Mouse (Mus musculus) E14TG2a.4 (cell line): ENCODE measurements around the gene Msmo1.

ENCODE experiments used
- H3K27me3 ChIP-seq: 2 replicates; pipeline ENCODE4 v1.6.1; 2014; ENCODE audit warnings: low read length, control low read depth; ENCODE audit not compliant: insufficient read depth
- H3K36me3 ChIP-seq: 2 replicates; pipeline ENCODE4 v1.6.1; 2014; ENCODE audit warnings: low read length, control low read depth; ENCODE audit not compliant: insufficient read depth
- H3K4me1 ChIP-seq: replicated peaks from 2 replicates; pipeline ENCODE4 v1.6.1; 2014; ENCODE audit warnings: low read depth, low read length, control low read depth
- H3K4me3 ChIP-seq: replicated peaks from 2 replicates; pipeline ENCODE4 v1.5.1; 2014; ENCODE audit warnings: mild to moderate bottlenecking, low read length
- H3K9me3 ChIP-seq: 2 replicates; pipeline ENCODE4 v1.6.1; 2014; ENCODE audit warnings: low read length, control low read depth
- CTCF ChIP-seq: conservative IDR thresholded peaks from 2 replicates; pipeline ENCODE4 v1.5.1; 2014; ENCODE audit warnings: low read length
- NANOG ChIP-seq: IDR thresholded peaks from 2 replicates; pipeline ENCODE4 v1.6.1; 2014; ENCODE audit warnings: borderline replicate concordance, low read length, mixed read lengths
- POU5F1 ChIP-seq: IDR thresholded peaks from 2 replicates; pipeline ENCODE4 v1.6.1; 2014; ENCODE audit warnings: low read length, borderline replicate concordance

Gene Msmo1

DNA sequence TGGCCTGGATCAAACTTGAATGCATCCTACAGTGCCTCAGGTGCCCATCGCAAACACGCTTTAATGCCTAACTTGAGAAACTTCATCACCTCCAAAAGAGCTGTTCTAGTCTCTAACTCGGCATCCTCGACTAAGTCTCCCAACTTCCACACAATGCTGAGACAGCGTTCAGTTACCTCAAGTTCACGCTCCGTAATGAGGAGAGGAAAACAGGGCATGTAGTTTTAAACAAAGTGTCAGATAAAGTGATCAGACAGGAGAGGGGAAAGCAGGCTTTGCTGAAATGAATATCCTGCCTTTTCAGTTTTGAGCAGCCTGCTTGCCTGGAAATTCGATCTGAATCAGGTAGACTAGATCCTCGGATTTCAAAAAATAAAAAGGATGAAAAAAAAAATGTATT, 996 bp downstream of the Msmo1 start:
- H3K36me3 ChIP-seq = peaks cover 38% of the 10 kb centered on the region
- no peaks in the 10 kb centered on the region for H3K9me3 ChIP-seq
- TF ChIP-seq NANOG = no peak
- no peak for TF ChIP-seq POU5F1
- TF ChIP-seq CTCF = no peak
- H3K4me3 ChIP-seq = peak overlapping the region; percentile 87
- no peaks in the 10 kb centered on the region for H3K27me3 ChIP-seq
- H3K4me1 ChIP-seq = peaks cover 51% of the 10 kb centered on the region

DNA sequence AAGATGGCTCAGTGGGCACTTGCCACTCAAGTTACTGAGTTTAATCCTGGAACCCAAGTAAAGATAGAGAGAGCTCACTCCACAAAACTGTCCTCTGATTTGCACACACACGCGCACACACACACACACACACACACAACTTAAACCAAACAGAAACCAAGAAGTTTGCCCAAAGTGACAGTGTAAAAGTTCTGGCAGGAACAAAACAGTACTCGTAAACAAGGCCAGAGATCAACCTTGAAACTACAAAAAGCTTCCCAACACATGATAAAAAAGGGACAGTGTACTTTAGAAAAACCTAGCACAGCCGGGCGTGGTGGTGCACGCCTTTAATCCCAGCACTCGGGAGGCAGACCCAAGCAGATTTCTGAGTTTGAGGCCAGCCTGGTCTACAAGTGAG, 5.4 kb downstream of the Msmo1 start:
- Histone ChIP-seq H3K4me1 (peaks cover 65% of the 10 kb centered on the region), H3K27me3 (no peaks in the 10 kb centered on the region), H3K9me3 (no peaks in the 10 kb centered on the region), H3K36me3 (peaks cover 81% of the 10 kb centered on the region), H3K4me3 (no peak overlapping the region)
- TF ChIP-seq CTCF (no peak), NANOG (no peak), POU5F1 (no peak)

DNA sequence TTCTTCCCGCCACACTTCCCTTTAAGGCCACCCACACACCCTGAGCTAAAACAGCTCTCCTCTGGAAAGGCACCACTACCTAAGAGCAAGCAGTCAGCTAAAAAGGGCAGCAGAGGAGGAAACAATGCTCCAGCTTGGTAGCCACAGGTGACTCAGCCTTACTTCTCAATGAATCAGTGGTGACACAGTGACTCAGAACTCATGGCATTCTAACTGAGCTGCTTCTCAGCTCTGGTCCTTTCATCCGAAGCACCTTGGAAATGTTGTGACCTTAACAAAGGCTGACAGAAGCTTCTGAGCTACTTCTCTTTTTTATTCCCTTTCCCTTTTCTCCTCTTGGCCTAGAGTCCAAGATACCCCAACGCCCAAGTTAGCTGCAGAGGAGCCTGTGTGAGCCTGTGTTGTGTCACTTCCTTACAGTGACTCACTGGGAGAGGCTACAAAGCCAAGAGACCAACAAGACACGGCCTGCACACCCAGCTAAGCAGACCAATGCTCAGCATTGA, 7.3 kb downstream of the Msmo1 start:
- Histone ChIP-seq H3K4me1 (peaks cover 50% of the 10 kb centered on the region), H3K4me3 (no peak overlapping the region), H3K36me3 (peaks cover 98% of the 10 kb centered on the region), H3K27me3 (no peaks in the 10 kb centered on the region), H3K9me3 (no peaks in the 10 kb centered on the region)
- TF ChIP-seq NANOG (no peak), CTCF (no peak), POU5F1 (no peak)

DNA sequence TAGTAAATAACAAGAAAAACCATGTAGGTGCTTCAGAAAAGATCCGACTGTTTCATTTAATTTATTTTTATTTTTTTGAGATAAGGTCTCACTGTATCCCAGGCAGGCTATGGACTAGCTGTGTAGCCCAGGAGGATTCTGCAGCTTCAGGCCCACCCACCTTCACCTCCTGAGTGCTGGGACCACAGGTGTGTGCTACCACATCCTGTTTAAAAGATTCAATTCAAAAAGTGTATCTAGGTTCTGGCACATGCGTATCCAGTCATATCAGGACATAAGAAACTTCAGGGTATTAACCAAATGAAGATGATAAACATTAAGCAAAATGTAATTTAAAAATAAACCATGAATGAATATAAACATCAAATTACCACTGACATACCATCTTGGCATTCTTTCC, 10.4 kb downstream of the Msmo1 start:
- no peak overlapping the region for H3K4me3 ChIP-seq
- H3K27me3 ChIP-seq = no peaks in the 10 kb centered on the region
- H3K36me3 ChIP-seq = peaks cover 98% of the 10 kb centered on the region
- H3K9me3 ChIP-seq = no peaks in the 10 kb centered on the region
- H3K4me1 ChIP-seq = peaks cover 24% of the 10 kb centered on the region
- TF ChIP-seq CTCF = no peak
- no peak for TF ChIP-seq NANOG
- no peak for TF ChIP-seq POU5F1

DNA sequence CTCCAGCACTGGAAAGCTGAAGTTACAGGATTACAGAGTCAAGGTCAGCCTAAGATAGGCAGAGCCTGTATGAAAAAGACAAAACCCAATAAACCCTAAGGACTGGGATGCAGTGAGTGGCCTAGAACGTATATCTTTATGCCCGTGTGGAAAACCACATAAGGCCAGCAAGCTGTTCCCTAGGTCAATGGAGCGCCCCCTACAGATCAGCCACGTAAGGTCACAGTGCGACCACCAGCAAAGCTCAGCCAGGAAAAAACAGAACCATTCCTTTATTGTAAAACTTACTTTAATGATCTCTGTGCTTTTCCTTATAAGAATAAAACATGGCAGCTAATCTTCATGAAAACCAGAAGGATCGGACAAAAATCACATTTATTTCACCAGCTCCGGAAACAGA, 15.7 kb downstream of the Msmo1 start:
- Histone ChIP-seq H3K36me3 (peaks cover 74% of the 10 kb centered on the region), H3K4me3 (no peak overlapping the region), H3K9me3 (peaks cover 5% of the 10 kb centered on the region; the same call in 1 of the 2 replicates), H3K27me3 (no peaks in the 10 kb centered on the region), H3K4me1 (peaks cover 3% of the 10 kb centered on the region)
- TF ChIP-seq NANOG (no peak), POU5F1 (no peak), CTCF (peak; percentile 53)

DNA sequence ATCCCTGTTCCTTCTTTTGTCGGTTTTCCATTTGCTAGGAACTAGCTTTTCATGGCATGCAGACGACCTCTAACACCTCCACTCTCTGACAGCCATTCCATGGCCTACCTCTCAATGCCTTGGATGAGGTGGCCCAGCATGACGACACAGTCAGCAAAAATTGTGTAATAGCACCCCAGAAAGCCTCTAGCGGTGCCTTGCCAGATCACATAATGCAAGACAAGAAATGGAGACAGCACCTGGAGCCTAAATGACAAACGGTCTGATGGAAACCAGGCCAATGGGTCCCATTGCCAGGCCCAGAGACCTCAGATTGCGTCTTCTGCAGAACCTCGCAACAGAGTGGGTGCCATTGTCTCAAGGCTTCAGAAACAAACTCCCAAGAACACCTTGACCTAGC, 21.1 kb downstream of the Msmo1 start:
- Histone ChIP-seq H3K9me3 (peaks cover 7% of the 10 kb centered on the region; the same call in 1 of the 2 replicates), H3K4me1 (peaks cover 8% of the 10 kb centered on the region), H3K36me3 (peaks cover 21% of the 10 kb centered on the region), H3K4me3 (no peak overlapping the region), H3K27me3 (no peaks in the 10 kb centered on the region)
- TF ChIP-seq NANOG (no peak), CTCF (no peak)

DNA sequence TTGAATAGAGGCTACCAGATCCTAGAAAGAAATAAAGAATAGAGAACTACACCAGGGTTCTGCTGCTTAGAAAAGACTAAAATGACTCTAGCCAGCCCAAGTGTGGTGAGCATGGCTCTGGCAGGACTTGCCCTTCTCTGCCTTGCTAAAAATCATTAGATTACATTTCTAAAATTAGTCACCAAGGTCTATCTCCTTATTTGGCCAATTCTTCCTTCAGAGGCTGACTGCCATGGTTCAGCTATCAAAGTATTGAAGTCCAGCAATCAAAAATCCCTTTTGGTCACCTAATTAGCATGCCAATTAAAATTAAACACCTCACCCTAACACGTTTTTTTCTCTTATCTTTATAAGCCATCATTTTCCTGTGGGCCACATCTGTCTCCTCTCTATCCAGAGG, 22.0 kb downstream of the Msmo1 start:
- Histone ChIP-seq H3K27me3 (no peaks in the 10 kb centered on the region), H3K9me3 (peaks cover 8% of the 10 kb centered on the region; the same call in 1 of the 2 replicates), H3K4me3 (no peak overlapping the region), H3K4me1 (peaks cover 8% of the 10 kb centered on the region), H3K36me3 (peaks cover 12% of the 10 kb centered on the region)
- no peak for TF ChIP-seq NANOG
- TF ChIP-seq CTCF = no peak
- TF ChIP-seq POU5F1 = no peak

DNA sequence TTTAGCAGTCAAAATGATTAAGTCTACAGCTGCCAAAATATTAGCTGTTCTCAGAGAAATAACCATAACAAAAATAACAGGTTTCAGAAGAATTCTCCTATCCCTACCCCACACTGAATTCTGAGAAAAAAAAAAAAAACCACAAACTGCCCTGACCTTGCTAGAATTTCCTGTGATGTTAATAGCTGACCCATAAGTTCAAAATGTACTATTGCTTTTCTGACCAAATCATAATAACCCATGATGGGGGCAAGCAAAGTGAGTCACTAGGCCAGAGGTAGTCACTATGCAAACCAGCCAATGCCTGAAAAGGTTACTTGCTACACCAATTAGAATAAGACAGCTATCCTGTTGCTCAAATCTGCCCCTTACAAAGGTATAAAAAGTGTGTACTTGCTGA, 26.1 kb downstream of the Msmo1 start:
- TF ChIP-seq NANOG (no peak), CTCF (no peak), POU5F1 (no peak)
- H3K4me1 ChIP-seq = peaks cover under 1% of the 10 kb centered on the region
- no peaks in the 10 kb centered on the region for H3K27me3 ChIP-seq
- peaks cover 3% of the 10 kb centered on the region; the same call in 1 of the 2 replicates for H3K9me3 ChIP-seq
- no peaks in the 10 kb centered on the region for H3K36me3 ChIP-seq
- H3K4me3 ChIP-seq = no peak overlapping the region

DNA sequence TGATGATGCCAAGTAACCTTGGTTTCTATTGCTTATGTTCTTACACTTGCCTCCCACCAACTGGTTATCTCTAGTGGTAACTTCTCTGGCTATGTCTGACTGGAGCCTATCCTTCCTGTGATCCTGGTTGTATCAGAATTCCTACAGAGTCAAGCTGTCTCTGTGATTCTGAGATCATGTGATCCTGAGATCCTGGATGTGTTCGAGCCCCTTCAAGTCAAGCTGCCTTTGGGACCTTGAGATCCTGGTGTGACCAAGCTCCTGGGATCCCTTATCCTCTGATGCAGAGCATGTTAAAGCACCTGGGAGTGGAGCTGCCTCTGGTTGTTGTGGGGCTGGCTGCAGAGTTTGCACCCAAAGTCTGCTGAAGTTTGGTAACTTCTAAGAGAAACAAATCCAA, 30.4 kb downstream of the Msmo1 start:
- Histone ChIP-seq H3K4me1 (no peaks in the 10 kb centered on the region), H3K36me3 (no peaks in the 10 kb centered on the region), H3K9me3 (peaks cover 3% of the 10 kb centered on the region; the same call in 1 of the 2 replicates), H3K27me3 (no peaks in the 10 kb centered on the region), H3K4me3 (no peak overlapping the region)
- TF ChIP-seq NANOG (no peak), CTCF (no peak)
